Mouse (Mus musculus): ENCODE data around the gene Nudt19. TPM values are rescaled to one million over a fixed set of nuclear protein-coding genes. Genes with fewer than 3 reads are reported as not detected.
"Not testable (repeated sequence)": the region's sequence is repeated elsewhere in the genome, so short reads cannot be mapped to it uniquely, and the experiment has no call there.

Nudt19 gene
- total RNA-seq, 2 experiments from 2014 or later, result 69.2 to 73.8 TPM

- intact Hi-C loops (cut with DNase I); DNase-seq (ENCODE audit: low spot score in 2 of 2): not testable (repeated sequence)
Observed at GRCm38 (mm10) chr7:35570883-35571282, 14.8 kb upstream of the Nudt19 start.

DNA sequence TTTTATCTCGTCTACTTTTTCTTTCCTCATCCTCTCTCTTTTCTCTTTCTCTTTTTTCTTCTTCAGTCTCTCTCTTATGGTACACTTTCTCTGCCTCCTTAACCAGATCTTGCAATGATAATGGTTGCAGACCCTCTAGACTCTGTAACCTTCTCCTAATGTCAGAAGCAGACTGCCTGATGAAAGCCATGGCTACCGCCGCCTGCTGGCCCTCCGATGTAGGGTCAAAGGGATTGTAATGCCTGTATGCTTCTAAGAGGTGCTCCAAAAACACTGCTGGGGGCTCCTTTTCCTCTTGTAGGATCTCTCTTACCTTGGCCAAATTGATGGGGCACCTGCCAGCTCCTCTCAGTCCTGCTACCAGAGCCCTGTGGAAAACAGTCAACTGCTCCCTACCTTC lies 13.6 kb upstream of the Nudt19 start:
- DNase-seq (ENCODE audit: low spot score in 2 of 2); intact Hi-C loops (cut with DNase I): not testable (repeated sequence)

GRCm38 (mm10) chr7:35565965-35566364 lies 9.9 kb upstream of the Nudt19 start:
- intact Hi-C loops (cut with DNase I); DNase-seq (ENCODE audit: low spot score in 2 of 2): not testable (repeated sequence)

DNA sequence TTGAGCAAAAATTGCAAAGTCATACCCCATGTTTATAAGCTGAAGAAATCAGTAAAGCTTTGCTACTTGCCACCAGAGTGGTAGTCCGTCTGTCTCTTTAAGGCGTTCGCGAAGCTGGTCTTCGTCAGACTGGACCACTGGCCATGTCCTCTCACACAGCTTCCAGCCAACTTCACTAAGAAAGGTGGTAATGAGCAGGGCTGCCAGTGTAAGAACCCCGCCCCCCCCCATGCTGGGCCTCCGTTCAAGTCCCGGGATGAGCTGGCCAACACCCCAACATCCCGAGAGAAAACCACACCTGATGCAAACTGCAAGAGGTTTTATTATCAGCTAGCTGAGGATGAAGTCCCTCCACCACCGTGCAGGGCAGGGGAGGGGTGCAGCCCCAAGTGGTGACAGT lies 8.8 kb upstream of the Nudt19 start:
- intact Hi-C loops (cut with DNase I); DNase-seq (ENCODE audit: low spot score in 2 of 2): not testable (repeated sequence)

GRCm38 (mm10) chr7:35564067-35564865 lies 8.2 kb upstream of the Nudt19 start:
- DNase-seq (ENCODE audit: low spot score in 2 of 2), result no peak
- intact Hi-C loops (cut with DNase I), result no loop called here

DNA sequence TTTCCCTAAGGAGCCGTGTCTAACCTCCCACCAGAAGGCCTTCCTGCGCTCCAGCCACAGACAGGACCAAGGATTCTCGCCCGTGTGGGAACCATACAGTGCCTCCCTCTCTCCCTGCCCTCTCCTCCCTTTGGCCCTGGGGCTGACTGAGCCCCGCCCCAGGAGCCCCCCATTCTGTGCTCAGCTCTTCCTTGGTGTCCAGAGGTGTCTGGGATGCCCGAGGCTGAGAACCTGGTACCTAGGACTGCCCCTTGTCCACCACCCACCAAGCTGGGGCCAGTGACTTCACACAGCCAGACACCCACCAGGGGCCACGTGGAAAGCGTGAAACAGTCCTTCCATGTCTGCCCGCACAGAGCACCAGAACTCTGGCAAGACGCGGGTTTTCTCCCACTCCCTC lies 7.0 kb upstream of the Nudt19 start:
- DNase-seq (ENCODE audit: low spot score in 2 of 2), result no peak
- intact Hi-C loops (cut with DNase I), result no loop called here

DNA sequence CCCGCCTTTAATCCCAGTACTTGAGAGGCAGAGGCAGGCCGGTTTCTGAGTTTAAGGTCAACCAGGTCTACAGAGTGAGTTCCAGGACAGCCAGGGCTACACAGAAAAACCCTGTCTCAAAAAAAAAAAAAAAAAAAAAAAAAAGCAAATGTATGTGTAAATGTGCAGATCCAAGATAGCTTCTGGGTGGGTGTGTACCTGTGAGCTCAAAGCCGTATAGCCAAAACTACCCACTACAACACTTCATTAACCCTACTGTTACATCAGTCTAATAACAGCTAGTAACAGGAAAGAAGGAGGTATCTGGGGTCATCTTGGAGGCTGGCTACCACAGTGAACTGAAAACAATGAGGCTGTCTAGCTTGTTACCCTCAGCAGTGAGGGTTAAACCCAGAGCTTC lies 3.7 kb upstream of the Nudt19 start:
- intact Hi-C loops (cut with DNase I), result loop anchor here (10.0 kb wide), 1 partner anchor 1135 kb away; the partner anchor contains the start of gene Tshz3
- no peak for DNase-seq (ENCODE audit: low spot score in 2 of 2)

- no peak for DNase-seq (ENCODE audit: low spot score in 2 of 2)
- intact Hi-C loops (cut with DNase I), result loop anchor here (10.0 kb wide), 1 partner anchor 1136 kb away; the partner anchor contains the start of gene Tshz3
Observed at GRCm38 (mm10) chr7:35558681-35559080, 2.6 kb upstream of the Nudt19 start.

DNA sequence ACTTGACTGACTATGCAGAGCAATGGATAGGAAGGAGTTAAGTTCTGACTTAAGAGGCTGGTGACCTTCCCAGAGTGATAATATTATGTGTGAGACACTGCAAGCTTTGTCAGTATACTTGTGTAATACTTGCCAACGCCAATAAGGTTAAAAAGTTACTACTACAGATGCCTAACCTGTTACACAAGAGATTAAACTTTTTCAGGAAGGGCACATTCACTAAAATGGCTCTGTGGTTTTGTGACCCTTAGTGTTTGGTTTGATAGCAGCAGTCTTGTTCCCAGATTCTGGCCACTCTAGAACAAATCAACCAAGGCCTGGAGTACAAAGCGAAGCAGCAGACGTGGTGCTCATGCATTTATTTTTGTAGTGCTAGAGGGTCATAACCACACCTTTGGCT lies 1.5 kb upstream of the Nudt19 start:
- DNase-seq (ENCODE audit: low spot score in 2 of 2), result no peak
- intact Hi-C loops (cut with DNase I), result loop anchor here (10.0 kb wide), 1 partner anchor 1137 kb away; the partner anchor contains the start of gene Tshz3

DNA sequence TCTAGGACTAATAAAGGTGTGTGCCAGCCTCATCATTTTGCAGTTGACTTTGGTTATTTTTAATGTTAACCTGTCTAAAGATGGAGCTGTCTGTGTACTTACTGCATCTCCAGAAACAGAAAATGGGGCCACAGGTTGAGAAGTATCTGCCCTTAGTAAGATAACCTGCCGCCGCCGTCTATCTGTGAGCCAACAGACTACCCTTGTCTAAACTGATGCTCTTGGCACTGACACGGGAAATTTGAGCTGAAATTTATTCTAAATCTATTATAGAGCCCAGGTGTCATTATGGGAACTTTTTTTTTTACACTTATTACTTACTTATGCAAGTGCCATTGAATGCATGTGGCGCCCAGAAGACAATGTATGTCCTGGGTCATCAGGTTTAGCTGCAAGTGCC lies 801 bp upstream of the Nudt19 start:
- intact Hi-C loops (cut with DNase I), result loop anchor here (10.0 kb wide), 1 partner anchor 1138 kb away; the partner anchor contains the start of gene Tshz3

GRCm38 (mm10) chr7:35555224-35556204 lies 590 bp downstream of the Nudt19 start:
- intact Hi-C loops (cut with DNase I), result loop anchor here (2.0 to 10.0 kb wide), 3 partner anchors 29 to 1139 kb away; partner anchors contain the start of genes Rgs9bp and Tshz3
- DNase-seq (ENCODE audit: low spot score in 2 of 2), result peak; percentile 90 to 92

More for the DNA sequence above, 801 bp upstream of the Nudt19 start:
- DNase-seq (ENCODE audit: low spot score in 2 of 2), result no peak

DNA sequence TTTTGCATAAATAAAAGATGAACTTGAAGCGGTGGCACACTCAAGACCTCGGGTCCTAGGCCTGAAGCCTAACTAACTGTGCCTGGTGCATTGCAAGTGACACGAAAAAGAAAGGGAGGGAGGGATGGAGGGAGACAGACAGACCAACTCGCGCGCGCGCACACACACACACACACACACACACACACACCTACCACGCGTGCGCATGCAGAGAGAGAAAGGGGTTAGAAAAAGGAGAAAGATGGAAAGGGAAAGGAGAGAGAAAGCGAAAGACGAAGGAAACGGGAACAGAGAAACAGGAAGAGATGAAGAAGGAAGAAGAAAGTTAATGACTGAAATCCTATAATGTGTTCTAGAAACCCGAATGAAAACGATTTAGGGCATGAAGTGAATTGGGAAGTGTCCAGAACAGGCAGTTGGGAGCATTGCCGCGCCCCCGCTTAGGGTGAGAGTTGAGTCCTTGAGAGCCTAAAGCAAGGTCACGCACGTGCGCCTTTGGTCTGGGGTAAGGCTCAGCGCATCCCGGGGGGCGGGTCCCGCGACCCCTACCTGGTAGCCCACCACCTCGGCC lies 1.4 kb downstream of the Nudt19 start:
- peak; percentile 47 to 56 for DNase-seq (ENCODE audit: low spot score in 2 of 2)
- intact Hi-C loops (cut with DNase I), result loop anchor here (2.0 to 10.0 kb wide), 3 partner anchors 30 to 1140 kb away; partner anchors contain the start of genes Rgs9bp and Tshz3

GRCm38 (mm10) chr7:35553751-35554604 lies 2.1 kb downstream of the Nudt19 start:
- intact Hi-C loops (cut with DNase I), result loop anchor here (2.0 to 10.0 kb wide), 3 partner anchors 31 to 1141 kb away; partner anchors contain the start of genes Rgs9bp and Tshz3
- peak; percentile 13 to 52 for DNase-seq (ENCODE audit: low spot score in 2 of 2)

- peak; percentile 63 to 81 for DNase-seq (ENCODE audit: low spot score in 2 of 2)
- intact Hi-C loops (cut with DNase I), result loop anchor here (2.0 kb wide), 1 partner anchor 85 kb away; no protein-coding TSS in a partner anchor
Observed at GRCm38 (mm10) chr7:35545881-35546280, 10.2 kb downstream of the Nudt19 start.

DNA sequence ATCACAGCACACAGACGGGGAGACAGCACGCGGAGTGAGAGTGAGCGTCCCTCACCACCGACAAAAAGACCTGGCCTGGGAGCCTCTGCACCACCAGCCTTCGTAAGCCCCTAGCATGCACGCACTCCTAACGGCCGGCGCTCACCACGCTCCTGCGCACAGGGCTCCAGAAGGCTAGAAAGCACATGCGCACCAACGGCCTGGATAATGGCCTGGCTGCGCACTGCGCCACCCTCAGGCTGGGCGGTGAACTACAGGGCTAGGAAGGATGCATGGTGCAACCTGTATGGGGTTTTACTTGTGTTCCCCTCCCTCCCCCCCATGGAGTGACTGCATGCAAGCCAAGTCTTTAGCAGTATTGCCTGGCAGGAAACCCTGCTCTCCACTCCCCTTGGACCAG lies 18.5 kb downstream of the Nudt19 start, which contains the start of gene Tdrd12:
Gene Tdrd12, minus strand, starts transcription at position 184 of the 400 bp plus-strand sequence.
- intact Hi-C loops (cut with DNase I), result no loop called here
- DNase-seq (ENCODE audit: low spot score in 2 of 2), result no peak

- intact Hi-C loops (cut with DNase I), result no loop called here
- no peak for DNase-seq (ENCODE audit: low spot score in 2 of 2)
Observed at GRCm38 (mm10) chr7:35535750-35536512, 20.2 kb downstream of the Nudt19 start.

GRCm38 (mm10) chr7:35530544-35530943 lies 25.6 kb downstream of the Nudt19 start:
- intact Hi-C loops (cut with DNase I); DNase-seq (ENCODE audit: low spot score in 2 of 2): not testable (repeated sequence)

- intact Hi-C loops (cut with DNase I), result no loop called here
- no peak for DNase-seq (ENCODE audit: low spot score in 2 of 2)
Observed at GRCm38 (mm10) chr7:35530026-35530425, 26.1 kb downstream of the Nudt19 start.

Measured in left cerebral cortex, postnatal 25 days (tissue).